Mouse (Mus musculus) mouse trophoblast stem cell (cell line): ENCODE data around the gene Gigyf1.

Experiments
- in situ Hi-C, 2 experiments: fragments of 300-500 bp; cut with MseI, MboI; formaldehyde crosslinking; loops; 2 replicates in 1 of 2; 3 replicates in 1 of 2; pipeline ENCODE4 v1.15.1; 2025

Gene Gigyf1

GRCm38 (mm10) chr5:137518436-137518835 is at the start of gene Gigyf1:
Gigyf1 (plus strand) TSS chr5:137518548.
- in situ Hi-C loops = no loop called here

GRCm38 (mm10) chr5:137472252-137472904 is 46.0 kb upstream of the Gigyf1 start:
- in situ Hi-C loops = no loop called here

- in situ Hi-C loops = no loop called here
Measured at GRCm38 (mm10) chr5:137474351-137474750, 44.0 kb upstream of the Gigyf1 start.

GRCm38 (mm10) chr5:137476964-137477363 is 41.4 kb upstream of the Gigyf1 start, which contains the start of gene Zan:
Zan (minus strand) TSS chr5:137477064.
- in situ Hi-C loops = no loop called here

- in situ Hi-C loops = no loop called here
Measured at GRCm38 (mm10) chr5:137481138-137481537, 37.2 kb upstream of the Gigyf1 start.

- in situ Hi-C loops = no loop called here
Measured at GRCm38 (mm10) chr5:137481897-137482296, 36.5 kb upstream of the Gigyf1 start.

GRCm38 (mm10) chr5:137485071-137485850 is 33.1 kb upstream of the Gigyf1 start:
- in situ Hi-C loops = no loop called here

GRCm38 (mm10) chr5:137485851-137486155 is 32.5 kb upstream of the Gigyf1 start:
- in situ Hi-C loops = no loop called here

GRCm38 (mm10) chr5:137487616-137488015 is 30.7 kb upstream of the Gigyf1 start:
- in situ Hi-C loops = no loop called here

GRCm38 (mm10) chr5:137491559-137491958 is 26.8 kb upstream of the Gigyf1 start:
- in situ Hi-C loops = no loop called here

GRCm38 (mm10) chr5:137493831-137494230 is 24.5 kb upstream of the Gigyf1 start:
- in situ Hi-C loops = no loop called here

GRCm38 (mm10) chr5:137500186-137500585 is 18.2 kb upstream of the Gigyf1 start:
- in situ Hi-C loops = no loop called here

- in situ Hi-C loops = no loop called here
Measured at GRCm38 (mm10) chr5:137501709-137502666, 16.4 kb upstream of the Gigyf1 start, which contains the start of gene Pop7. Pop7 (minus strand) TSS chr5:137502518.

GRCm38 (mm10) chr5:137502667-137503110 is 15.7 kb upstream of the Gigyf1 start:
- in situ Hi-C loops = no loop called here

- in situ Hi-C loops = no loop called here
Measured at GRCm38 (mm10) chr5:137504041-137504440, 14.3 kb upstream of the Gigyf1 start.

GRCm38 (mm10) chr5:137510014-137510501 is 8.3 kb upstream of the Gigyf1 start:
- in situ Hi-C loops = no loop called here

GRCm38 (mm10) chr5:137510573-137511390 is 7.6 kb upstream of the Gigyf1 start:
- in situ Hi-C loops = no loop called here

- in situ Hi-C loops = no loop called here
Measured at GRCm38 (mm10) chr5:137511706-137512105, 6.6 kb upstream of the Gigyf1 start.

- in situ Hi-C loops = no loop called here
Measured at GRCm38 (mm10) chr5:137512847-137513794, 5.2 kb upstream of the Gigyf1 start.
